Mouse (Mus musculus) C2C12 (cell line): Measurements from ENCODE around the gene Pcbp3.

Source experiments
- CTCF ChIP-seq: IDR thresholded peaks from one replicate; pipeline ENCODE4 v1.5.1; 2011; ENCODE audit not compliant: control insufficient read depth, insufficient read depth, insufficient read length
- MAX ChIP-seq: IDR thresholded peaks from one replicate; pipeline ENCODE4 v1.6.1; 2011; ENCODE audit warnings: mild to moderate bottlenecking, control low read depth
- MYOD1 ChIP-seq: IDR thresholded peaks from one replicate; pipeline ENCODE4 v1.6.1; 2011; ENCODE audit warnings: low read depth; ENCODE audit not compliant: control insufficient read depth, insufficient read length
- USF1 ChIP-seq: IDR thresholded peaks from one replicate; pipeline ENCODE4 v1.6.1; 2011; ENCODE audit warnings: low read depth, mild to moderate bottlenecking, control low read depth, moderate library complexity

DNA sequence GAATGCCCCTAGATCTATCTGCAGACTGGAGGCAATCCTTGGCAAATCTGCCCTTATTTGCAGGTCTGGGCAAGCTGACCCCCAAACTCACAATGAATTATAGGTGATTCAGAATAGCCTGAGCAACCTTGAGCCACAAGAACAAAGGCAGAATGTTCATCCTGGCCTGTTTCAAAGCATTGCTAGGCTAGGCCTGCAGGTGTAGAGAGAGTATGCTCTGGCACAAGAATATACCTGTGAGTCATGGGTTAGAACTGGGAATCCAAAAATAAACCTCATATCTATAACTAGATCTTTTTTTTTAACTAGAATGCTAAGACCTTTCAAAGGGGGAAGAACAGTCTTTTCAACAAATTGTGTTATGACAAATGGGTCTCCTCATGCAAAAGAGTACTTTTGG, 95.8 kb downstream of the Pcbp3 start:
- TF ChIP-seq USF1 = no peak
- no peak for TF ChIP-seq MYOD1
- TF ChIP-seq CTCF = no peak
- TF ChIP-seq MAX = no peak
